ENCODE assay signal across 8 mouse cellular contexts in the genomic region with DNA sequence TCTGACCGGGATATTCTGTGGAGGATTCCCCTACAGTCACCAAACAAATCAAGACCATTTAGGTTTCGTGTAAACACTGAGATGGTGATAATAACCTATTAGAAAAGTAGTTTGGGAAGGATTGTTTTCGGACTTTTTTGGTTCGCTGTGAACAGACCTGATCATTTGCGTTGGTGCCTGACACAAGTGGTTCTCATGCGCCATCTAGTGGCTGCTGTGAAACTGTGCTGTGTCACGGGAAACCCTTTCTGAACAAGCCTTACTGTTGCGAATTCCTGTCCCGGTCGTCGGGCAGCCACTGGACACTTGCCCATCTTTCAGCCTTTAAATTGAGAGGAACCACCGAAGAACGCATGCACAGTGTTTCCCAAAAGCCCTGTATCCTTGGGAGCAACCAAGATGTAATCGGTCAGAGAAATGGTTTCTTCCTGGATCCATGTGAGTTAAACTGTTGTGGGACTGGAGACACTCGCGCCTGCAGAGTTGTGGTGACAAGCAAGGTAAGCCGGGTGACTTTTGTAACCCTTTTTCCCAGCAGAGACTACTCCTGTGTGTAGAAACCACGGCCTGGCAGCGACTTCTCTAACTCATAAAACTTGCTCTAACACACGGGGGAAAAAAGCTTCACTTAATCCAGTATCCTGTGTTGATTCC.
DNase-seq lines count a peak whose midpoint lies in the region; ATAC-seq and TF ChIP-seq lines count a peak whose summit lies in the region.

No protein-coding gene starts in this region.

- no peaks in the 10 kb centered on the region for H3K36me3 ChIP-seq in CH12.LX (replicated peaks in 1 of 2; ENCODE audit: control insufficient read depth in 1 of 2, insufficient read depth in 1 of 2, low read length in 1 of 2)
- H3K36me3 ChIP-seq in forebrain, embryonic 10.5 days (replicated peaks) = no peaks in the 10 kb centered on the region
- no peaks in the 10 kb centered on the region for H3K36me3 ChIP-seq in heart, embryonic 14.5 days (ENCODE audit: control insufficient read depth, insufficient read depth, low read length)
- no peaks in the 10 kb centered on the region for H3K36me3 ChIP-seq in liver, embryonic 11.5 days (ENCODE audit: control insufficient read depth, insufficient read depth, low read length)
- no peaks in the 10 kb centered on the region for H3K36me3 ChIP-seq in stomach, embryonic 14.5 days (ENCODE audit: control insufficient read depth, insufficient read depth, low read length)

- no peak for TF ChIP-seq POLR2A in CH12.LX (IDR thresholded peaks at IDR 0.05; ENCODE audit: low read depth, low read length)

- TF ChIP-seq RAD21 in CH12.LX (IDR thresholded peaks at IDR 0.05; ENCODE audit: low read depth, low read length) = peak; percentile 94

- no peak overlapping the region for H3K27ac ChIP-seq in CH12.LX (ENCODE audit: insufficient read depth, low read depth)
- H3K27ac ChIP-seq in forebrain, embryonic 10.5 days = peak overlapping the region; percentile 88
- no peak overlapping the region for H3K27ac ChIP-seq in heart, embryonic 14.5 days (replicated peaks in 1 of 2; ENCODE audit: control insufficient read depth in 1 of 2, insufficient read depth in 1 of 2, low read depth in 2 of 2, low read length in 2 of 2)
- no peak overlapping the region for H3K27ac ChIP-seq in liver, embryonic 11.5 days (ENCODE audit: low read depth, low read length)
- H3K27ac ChIP-seq in stomach, embryonic 14.5 days (ENCODE audit: low read length) = no peak overlapping the region

- in situ Hi-C loops in CH12.LX (cut with MboI; ENCODE audit: low pct_ligation_motif_present, low pct_unique_long_range_greater_than_20kb, low sequenced_read_pairs) = loop anchor here (10.0 to 25.0 kb wide), 2 partner anchors 400 to 732 kb away; no protein-coding TSS in a partner anchor

- no peak for ATAC-seq in heart, embryonic 14.5 days (ENCODE audit: insufficient number of reproducible peaks, insufficient read depth, low FRiP score, low read depth)
- peak; percentile 77 for ATAC-seq in liver, embryonic 11.5 days (replicated peaks; ENCODE audit: low FRiP score)
- ATAC-seq in stomach, embryonic 14.5 days (ENCODE audit: insufficient number of reproducible peaks, insufficient read depth, low FRiP score, low read depth) = peak; percentile 53; the same call in 1 of the 2 replicates

- dilution Hi-C loops in CH12.LX (cut with MboI; ENCODE audit: extremely low pct_ligation_motif_present, extremely low pct_unique_long_range_greater_than_20kb, low sequenced_read_pairs) = no loop called here

- TF ChIP-seq CTCF in CH12.LX (conservative IDR thresholded peaks at IDR 0.05 in 1 of 2, IDR thresholded peaks at IDR 0.05 in 1 of 2; ENCODE audit: low read depth in 2 of 2, low read length in 2 of 2) = peak; percentile 78 to 93

- DNase-seq in CH12.LX (ENCODE audit: extremely low read depth) = peak; percentile 90
- peak; percentile 76 for DNase-seq in c-Kit-positive CD71-negative TER-119-negative erythroid progenitor cells, embryonic 14.5 days (ENCODE audit: low read depth)
- DNase-seq in forebrain, embryonic 10.5 days (ENCODE audit: extremely low spot score, low spot score) = peak; percentile 89
- DNase-seq in kidney, postnatal 10 days = peak; percentile 89
- DNase-seq in liver, embryonic 11.5 days (ENCODE audit: low spot score) = peak; percentile 73
- peak; percentile 63 to 76 for DNase-seq in natural killer cell, adult 2 months (ENCODE audit: low spot score in 2 of 2)

- peaks cover 0 to 5% of the 10 kb centered on the region in 2 experiments; a peak in 1 of 4 replicates for H3K4me1 ChIP-seq in CH12.LX (ENCODE audit: control insufficient read depth in 1 of 2, insufficient read depth in 2 of 2)
- H3K4me1 ChIP-seq in forebrain, embryonic 10.5 days = peaks cover 69% of the 10 kb centered on the region
- no peaks in the 10 kb centered on the region for H3K4me1 ChIP-seq in heart, embryonic 14.5 days (ENCODE audit: control insufficient read depth in 2 of 2, insufficient read depth in 2 of 2, low read length in 2 of 2)
- H3K4me1 ChIP-seq in liver, embryonic 11.5 days (replicated peaks; ENCODE audit: control insufficient read depth, insufficient read depth, low read length) = no peaks in the 10 kb centered on the region
- H3K4me1 ChIP-seq in stomach, embryonic 14.5 days (ENCODE audit: control insufficient read depth, insufficient read depth, low read length) = no peaks in the 10 kb centered on the region

- H3K9ac ChIP-seq in CH12.LX (ENCODE audit: insufficient read depth, low read depth) = no peak overlapping the region
- no peak overlapping the region for H3K9ac ChIP-seq in heart, embryonic 14.5 days (ENCODE audit: low read length)
- no peak overlapping the region for H3K9ac ChIP-seq in liver, embryonic 11.5 days (ENCODE audit: low read depth, low read length)
- H3K9ac ChIP-seq in stomach, embryonic 14.5 days (replicated peaks; ENCODE audit: low read depth, low read length) = no peak overlapping the region

- 5% methylated on average over 20 of the region's 20 CpGs for WGBS in forebrain, embryonic 10.5 days
- 7% methylated on average over 20 of the region's 20 CpGs for WGBS in heart, embryonic 14.5 days
- 9% methylated on average over 20 of the region's 20 CpGs for WGBS in liver, embryonic 11.5 days
- WGBS in stomach, embryonic 14.5 days = 8% methylated on average over 20 of the region's 20 CpGs

- no peaks in the 10 kb centered on the region for H3K9me3 ChIP-seq in CH12.LX (replicated peaks; ENCODE audit: low read length)
- no peaks in the 10 kb centered on the region for H3K9me3 ChIP-seq in forebrain, embryonic 10.5 days
- no peaks in the 10 kb centered on the region for H3K9me3 ChIP-seq in heart, embryonic 14.5 days (ENCODE audit: control insufficient read depth, low read length)
- no peaks in the 10 kb centered on the region for H3K9me3 ChIP-seq in liver, embryonic 11.5 days (ENCODE audit: control insufficient read depth, low read length)
- H3K9me3 ChIP-seq in stomach, embryonic 14.5 days (ENCODE audit: control insufficient read depth, low read depth, low read length) = no peaks in the 10 kb centered on the region

- no peaks in the 10 kb centered on the region for H3K79me2 ChIP-seq in CH12.LX (replicated peaks; ENCODE audit: control insufficient read depth, extremely low read depth, insufficient read depth, poor library complexity, severe bottlenecking)

- H3K27me3 ChIP-seq in CH12.LX (replicated peaks) = peaks cover 5% of the 10 kb centered on the region
- H3K27me3 ChIP-seq in forebrain, embryonic 10.5 days (ENCODE audit: poor library complexity, severe bottlenecking) = peaks cover 79% of the 10 kb centered on the region
- H3K27me3 ChIP-seq in heart, embryonic 14.5 days (ENCODE audit: control insufficient read depth, insufficient read depth, low read length) = peaks cover 52% of the 10 kb centered on the region
- peaks cover 20% of the 10 kb centered on the region for H3K27me3 ChIP-seq in liver, embryonic 11.5 days (replicated peaks; ENCODE audit: control insufficient read depth, insufficient read depth, low read length)
- H3K27me3 ChIP-seq in stomach, embryonic 14.5 days (ENCODE audit: control insufficient read depth, insufficient read depth, low read length) = 0 out of 2 replicates have a peak, but pooled peaks cover 8% of the 10 kb centered on the region

- H3K4me3 ChIP-seq in CH12.LX (replicated peaks in 1 of 3; ENCODE audit: low read depth in 2 of 3, low read length in 2 of 3, poor library complexity in 1 of 3) = peak overlapping the region in 1 of 3 experiments; percentile 7
- peak overlapping the region; percentile 57 for H3K4me3 ChIP-seq in forebrain, embryonic 10.5 days
- peak overlapping the region; percentile 23 to 32; a peak in 3 of 4 replicates for H3K4me3 ChIP-seq in heart, embryonic 14.5 days (ENCODE audit: control insufficient read depth in 1 of 2, insufficient read depth in 1 of 2, low read depth in 1 of 2, low read length in 2 of 2)
- peak overlapping the region; percentile 8 for H3K4me3 ChIP-seq in liver, embryonic 11.5 days (ENCODE audit: low read depth, low read length)
- H3K4me3 ChIP-seq in stomach, embryonic 14.5 days (ENCODE audit: low read depth, low read length) = peak overlapping the region; percentile 24; the same call in 1 of the 2 replicates

- TF ChIP-seq EP300 in CH12.LX (IDR thresholded peaks at IDR 0.05; ENCODE audit: low read length) = no peak

- H3K4me2 ChIP-seq in CH12.LX (ENCODE audit: insufficient read depth, low read depth, poor library complexity, severe bottlenecking) = peak overlapping the region; percentile 68
- H3K4me2 ChIP-seq in heart, embryonic 14.5 days (ENCODE audit: low read length) = peak overlapping the region; percentile 60
- H3K4me2 ChIP-seq in liver, embryonic 11.5 days = peak overlapping the region; percentile 38
- peak overlapping the region; percentile 39 for H3K4me2 ChIP-seq in stomach, embryonic 14.5 days (replicated peaks; ENCODE audit: low read depth, low read length)

TF ChIP-seq in CH12.LX, 34 proteins besides CTCF, POLR2A, EP300 and RAD21:
- TF ChIP-seq NRF1 (IDR thresholded peaks at IDR 0.05; ENCODE audit: low read depth, low read length) (no peak), USF2 (conservative IDR thresholded peaks at IDR 0.05; ENCODE audit: low read depth, low read length) (no peak), RCOR1 (conservative IDR thresholded peaks at IDR 0.05; ENCODE audit: low read depth, low read length) (no peak), ZC3H11A (IDR thresholded peaks at IDR 0.05; ENCODE audit: low read depth, low read length) (peak; percentile 68), SMC3 (IDR thresholded peaks at IDR 0.05; ENCODE audit: low read depth, low read length) (peak; percentile 92)
